Mouse (Mus musculus): ENCODE results near the gene Mast2.
A peak's percentile ranks its signal among the peaks of the same experiment; 100 is the strongest.

Mast2 gene

DNA sequence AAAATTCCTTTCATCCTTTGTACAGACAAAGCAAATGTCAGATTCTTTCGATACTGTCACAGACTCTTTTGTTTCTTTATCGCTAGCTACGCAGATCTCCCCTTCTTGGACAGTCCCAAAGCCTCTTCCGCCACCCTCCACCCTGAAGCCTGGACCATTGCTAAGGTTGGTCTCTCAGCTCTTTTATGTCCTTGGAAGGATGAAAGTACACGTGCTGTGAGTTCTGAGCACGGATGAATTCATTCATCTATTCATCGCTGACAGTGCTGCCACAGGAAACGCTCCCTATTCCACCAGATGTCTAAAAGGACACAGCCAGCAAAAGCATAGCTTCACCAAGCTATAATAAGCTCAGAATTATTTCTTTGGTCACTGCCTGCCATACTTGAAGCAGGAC lies 58.0 kb downstream of the Mast2 start:
- peak; percentile 6 to 35 for DNase-seq

DNA sequence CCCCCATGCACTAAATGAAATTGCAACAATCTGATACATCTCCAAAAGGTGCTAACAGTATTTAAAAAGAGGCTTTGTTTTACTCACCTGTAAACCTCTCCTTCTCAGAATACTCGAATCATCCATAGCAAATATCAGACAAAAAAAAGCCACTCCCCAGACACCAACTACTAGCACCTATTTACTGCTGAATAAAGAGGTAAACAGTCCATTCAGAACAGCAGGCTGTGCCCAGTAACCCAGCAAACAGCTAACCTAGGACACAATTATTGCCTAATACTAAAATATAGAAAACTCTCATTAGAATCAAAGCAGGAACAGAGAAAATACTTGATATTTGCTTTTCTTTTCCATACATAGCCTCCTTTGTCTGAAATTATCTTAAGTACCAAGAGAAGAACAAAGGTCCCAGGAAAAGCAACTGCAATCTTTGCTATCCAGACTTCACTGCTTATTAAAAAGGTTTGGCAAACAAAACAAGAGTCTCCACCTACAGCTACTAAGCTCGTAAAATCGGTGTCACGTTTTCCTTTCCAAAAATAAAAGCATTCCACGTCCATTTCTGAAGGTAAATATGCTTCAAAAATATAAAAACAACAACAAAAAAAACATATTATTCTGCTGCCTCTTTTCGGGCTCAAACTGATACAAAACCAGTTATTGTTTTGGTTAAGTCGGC lies 58.6 kb downstream of the Mast2 start:
- no peak for DNase-seq

DNA sequence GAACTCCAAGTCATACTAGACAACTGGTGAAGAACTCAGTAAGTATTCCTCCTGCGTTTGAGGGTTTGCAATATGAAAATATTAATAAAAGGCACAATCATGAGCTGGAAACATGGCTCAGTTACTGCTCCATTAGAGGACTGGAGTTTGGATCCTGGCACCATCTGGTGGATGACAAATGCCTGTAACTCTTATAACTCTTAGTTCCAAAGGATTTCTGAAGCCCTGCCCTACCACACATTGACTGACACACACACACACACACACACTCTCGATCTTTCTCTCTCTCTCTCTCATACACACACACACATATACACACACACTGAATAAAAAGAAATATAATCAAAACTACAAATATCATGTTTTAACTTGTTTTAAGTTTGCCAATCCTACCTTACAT lies 60.1 kb downstream of the Mast2 start:
- no peak for DNase-seq

DNA sequence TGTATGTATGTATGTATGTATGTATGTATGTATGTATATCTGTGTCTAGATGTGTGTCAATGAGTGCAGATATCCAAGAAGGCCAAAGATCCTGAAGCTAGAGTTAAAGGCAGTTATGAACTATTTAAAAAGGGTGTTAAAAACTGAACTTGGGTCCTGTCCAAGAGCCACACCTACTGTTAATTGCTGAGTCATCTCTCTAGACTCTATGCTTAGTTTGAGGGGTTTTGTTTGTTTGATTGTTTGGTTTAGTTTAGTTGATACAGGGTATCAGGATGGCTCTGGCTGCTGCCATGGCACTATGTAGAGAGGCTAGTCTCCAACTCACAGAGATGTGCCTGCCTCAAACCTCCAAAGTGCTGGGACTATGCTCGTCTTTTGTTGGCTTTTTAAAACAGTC lies 61.3 kb downstream of the Mast2 start:
- DNase-seq = no peak

DNA sequence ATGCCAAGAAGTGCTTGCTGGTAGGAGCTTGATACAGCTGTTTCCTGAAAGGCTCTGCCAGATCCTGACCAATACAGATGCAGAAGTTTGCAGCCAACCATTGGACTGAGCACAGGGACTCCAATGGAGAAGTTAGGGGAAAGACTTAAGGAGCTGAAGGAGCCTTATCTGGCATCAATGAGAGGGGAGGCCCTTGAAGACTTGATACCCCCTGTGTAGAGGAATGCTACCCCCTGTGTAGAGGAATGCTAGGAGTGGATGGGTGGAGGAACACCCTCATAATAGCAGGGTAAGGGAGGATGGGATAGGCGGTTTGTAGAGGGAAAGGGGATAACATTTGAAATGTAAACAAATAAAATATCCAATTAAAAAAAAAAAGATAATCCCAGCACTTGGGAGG lies 65.9 kb downstream of the Mast2 start:
- DNase-seq = no peak

DNA sequence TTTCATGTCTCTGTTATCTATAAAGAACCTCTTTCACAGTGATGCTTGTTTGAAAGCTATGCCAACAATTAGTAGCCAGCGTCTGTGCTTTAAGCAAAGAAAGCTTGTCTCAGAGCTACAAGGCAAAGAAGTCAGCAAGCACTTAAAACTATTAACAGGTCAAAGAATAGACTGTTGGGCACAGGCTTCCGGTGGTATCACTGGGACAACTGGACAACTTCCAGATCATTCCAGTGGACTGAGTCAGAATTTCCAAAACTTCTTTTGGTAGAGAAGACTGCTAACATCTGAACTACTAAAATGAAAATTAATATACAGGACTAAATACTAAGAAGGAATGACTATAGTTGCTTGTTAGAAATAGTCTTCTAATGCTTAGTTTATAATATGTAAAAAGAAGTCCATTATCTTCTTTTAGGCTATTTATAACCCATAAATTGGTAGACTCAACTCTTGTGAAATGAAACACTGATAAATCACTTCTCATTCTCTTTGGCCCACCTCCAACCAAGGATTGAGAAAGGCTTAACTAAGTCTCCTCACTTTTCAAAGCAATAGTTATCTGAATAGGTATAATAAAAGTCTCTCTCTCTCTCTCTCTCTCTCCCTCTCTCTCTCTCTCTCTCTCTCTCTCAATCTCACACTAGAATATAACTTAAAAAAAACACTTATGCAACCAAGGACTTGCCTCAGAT lies 85.9 kb downstream of the Mast2 start:
- DNase-seq = no peak

DNA sequence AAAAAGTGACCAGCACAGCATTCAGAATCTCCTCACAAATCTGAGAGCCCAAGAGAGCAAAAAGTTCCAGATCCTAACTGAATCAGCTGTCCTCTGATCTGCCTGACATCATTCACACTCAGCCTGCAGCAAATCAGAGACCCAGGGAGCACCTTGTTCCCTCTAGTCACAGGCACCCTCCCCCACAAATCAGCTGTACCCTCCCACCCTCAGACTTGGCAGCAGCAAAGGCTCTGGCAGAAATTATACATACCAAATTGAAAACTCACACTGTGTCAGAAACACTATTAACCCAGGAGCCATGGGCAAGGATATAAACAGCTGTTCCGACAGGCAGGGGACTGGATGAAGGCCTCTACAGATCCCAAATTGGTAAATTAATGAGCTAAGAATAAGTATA lies 92.3 kb downstream of the Mast2 start:
- DNase-seq = no peak

DNA sequence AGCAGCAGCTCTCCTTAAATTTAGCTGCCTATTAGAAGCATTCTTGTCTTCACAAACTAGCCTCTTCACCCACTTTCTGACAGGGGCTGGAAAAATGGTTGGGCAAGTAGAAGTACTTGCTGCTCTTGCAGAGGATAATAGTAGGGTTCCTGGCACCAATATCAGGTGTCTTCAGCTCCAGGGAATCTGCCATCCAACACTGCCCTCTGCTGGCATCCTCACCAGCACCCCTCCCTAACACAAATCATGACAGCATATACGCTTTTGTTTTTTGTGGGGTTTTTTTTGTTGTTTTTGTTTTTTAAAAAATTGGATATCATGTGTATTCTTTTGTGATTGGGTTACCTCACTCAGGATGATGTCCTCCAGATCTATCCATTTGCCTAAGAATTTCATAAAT lies 105.9 kb downstream of the Mast2 start:
- no peak for DNase-seq

DNA sequence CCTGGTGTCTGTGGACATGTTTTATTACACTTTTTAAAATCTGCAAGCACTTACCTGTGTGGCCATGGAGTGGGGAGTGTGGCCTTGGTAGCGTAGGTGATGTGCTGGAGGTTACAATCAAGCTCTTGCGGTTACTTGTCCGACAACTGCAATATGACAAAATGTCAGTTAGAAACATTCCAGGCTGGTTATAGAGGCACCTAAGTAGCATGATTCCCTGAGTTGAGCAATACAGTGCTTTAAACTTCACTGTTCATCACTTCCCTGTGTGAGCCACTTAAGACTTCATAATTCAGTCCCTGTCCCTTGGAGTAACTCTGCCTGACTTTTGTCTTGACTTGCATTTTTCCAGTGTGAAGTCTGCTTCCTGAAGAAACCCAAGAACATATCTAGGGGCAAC lies 111.1 kb downstream of the Mast2 start:
- no peak for DNase-seq

DNA sequence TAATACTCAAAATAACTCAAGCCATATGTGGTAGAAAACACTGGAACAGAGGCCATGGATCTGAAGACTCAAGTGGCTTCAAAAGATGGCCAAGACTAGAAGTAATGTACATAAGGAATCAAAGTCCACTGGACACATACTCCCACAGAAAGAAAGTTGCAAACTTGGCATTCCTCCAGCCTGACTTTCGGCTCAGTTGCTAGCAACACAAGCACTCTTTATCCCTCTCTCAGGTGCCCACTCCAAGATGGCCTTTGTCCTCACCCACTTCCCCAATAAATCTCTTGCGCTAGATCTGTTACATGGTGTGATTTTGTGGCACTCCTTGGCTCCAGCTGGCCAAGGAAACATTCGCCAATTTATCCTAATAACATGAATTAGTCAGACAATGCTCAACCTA lies 111.5 kb downstream of the Mast2 start:
- no peak for DNase-seq

DNA sequence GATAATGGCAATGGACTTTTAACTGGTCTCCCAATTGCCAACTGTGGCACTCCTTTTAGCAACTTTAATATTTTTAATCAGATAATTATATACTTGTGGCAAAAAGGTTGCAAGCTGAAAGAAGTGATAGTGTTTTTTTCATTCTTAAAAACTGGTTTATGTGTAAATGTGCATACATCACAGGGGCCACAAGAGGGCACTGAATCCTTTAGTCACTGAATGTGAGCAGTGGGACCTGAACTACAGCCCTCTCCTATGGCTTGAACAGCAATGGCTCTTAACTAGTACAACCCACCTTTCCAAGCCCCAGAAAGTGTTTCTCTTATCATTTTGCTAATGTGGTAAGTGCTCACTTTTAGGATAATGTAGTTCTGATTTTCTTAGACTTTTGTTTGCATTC lies 121.9 kb downstream of the Mast2 start:
- DNase-seq = peak; percentile 57 to 70

DNA sequence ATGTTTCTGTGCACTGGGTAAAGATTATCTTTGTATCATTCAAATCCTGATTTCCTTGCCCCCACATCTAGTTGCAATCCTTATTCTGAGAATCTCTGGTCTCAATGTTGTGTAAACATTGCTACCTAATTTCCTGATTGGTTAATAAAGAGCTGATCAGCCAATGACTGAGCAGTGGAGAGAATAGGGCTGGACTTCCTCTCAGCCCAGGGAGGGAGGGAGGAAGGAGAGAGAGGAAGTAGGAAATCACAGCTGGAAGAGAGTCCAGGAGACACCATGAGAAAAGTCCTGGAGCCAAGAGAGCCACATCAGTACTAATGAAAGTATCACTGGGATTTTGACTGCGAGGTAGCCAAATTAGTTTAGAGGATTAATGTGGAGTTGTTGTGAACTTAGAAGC lies 127.7 kb downstream of the Mast2 start:
- DNase-seq = no peak

DNA sequence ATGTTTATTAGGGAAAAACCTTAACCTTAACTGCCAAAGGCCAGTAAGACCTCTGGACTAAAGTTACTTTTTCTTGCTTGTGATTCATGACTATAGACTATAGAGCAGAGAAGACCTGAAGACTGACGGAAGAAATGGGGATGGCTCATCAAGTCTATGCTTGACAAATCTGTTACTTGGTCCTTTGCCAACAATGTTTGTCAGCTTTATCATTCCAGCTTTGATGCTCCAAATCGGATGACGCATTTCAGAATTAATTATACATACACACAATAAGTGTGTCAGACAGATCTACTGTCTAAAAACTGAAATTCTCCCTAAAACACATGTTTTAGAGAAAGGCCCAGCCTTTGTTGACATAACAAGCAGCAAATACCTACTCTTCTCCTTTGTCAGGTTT lies 134.7 kb downstream of the Mast2 start:
- no peak for DNase-seq

DNA sequence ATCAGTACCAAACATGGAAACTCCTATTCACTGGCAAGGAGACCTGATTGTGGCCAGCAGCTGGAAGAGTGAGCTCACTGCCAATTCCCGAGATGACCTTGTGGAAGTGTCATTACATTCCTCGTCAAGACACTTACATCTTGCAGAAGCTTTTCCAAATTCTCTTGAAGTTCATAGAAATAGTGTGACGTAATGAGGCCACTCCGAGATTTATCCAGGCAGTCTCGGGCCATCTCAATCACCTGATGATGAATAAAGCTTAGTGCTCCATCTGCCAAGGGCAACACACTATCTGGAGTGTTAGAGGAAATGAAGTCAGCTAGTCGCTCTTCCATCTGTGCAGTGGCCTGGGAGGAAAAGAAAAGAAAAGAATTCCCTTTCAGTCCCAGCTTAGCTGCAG lies 141.9 kb downstream of the Mast2 start:
- DNase-seq = no peak

DNA sequence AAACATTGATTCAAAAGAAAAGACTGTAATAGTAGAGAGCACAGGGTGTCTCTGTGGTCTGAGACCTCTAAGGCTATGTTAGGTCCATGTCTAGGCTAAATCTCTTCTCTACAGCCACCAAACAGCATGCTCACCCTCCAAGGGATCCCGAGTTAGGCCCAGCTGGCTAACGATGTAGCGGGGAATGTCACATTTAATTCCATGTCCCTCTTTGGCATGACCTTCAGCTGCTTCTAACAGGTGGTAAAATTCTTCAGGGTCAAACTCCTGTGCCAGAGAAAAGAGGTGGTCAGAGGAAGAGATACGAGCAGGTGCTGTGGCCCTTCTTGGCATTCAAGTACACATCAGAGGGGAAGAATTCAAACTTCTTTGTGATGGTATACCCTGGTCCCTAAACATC lies 146.4 kb downstream of the Mast2 start:
- DNase-seq = no peak

DNA sequence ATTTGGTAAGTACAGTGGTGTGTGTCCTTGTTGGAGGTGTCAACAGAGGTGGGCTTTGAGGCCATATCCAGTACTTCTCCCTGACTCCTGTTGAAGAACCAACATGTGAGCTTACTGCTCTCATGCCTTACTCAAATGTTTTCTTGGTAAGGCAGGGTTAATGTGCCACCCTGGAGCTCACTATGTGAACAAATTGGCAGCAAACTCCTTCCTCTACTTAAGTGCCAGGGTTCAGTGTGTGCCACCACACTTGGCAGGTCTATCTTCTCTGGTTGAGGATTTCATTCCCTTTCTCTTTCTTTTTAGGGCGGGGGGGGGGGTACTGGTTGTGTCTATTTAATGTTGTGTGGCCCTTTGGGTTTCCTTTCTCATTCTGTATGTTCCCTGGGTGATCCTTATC lies 159.4 kb downstream of the Mast2 start:
- DNase-seq = no peak

DNA sequence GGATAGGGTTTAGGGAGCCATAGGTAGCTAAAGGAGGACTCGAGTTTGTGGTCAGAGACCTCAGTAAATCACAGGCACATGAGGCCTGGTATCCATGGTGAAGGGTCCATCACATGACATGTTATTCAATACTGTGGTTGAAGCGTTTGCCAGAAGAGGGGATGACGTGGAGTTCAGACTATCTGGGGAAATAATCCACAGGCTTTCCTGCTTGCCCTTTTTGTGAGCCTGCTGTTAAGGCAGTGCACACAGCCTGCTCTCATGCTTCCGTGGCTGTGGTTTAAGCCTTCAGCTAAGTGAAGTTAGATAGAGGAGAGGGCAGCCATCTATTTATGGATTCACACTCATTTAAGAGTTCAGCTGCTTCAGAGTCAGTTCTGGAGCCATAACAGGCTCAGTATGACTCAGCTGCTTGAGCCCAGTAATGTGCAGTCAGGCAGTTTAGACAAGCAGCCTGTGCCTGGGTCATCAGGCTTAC lies 163.1 kb downstream of the Mast2 start:
- DNase-seq = no peak

DNA sequence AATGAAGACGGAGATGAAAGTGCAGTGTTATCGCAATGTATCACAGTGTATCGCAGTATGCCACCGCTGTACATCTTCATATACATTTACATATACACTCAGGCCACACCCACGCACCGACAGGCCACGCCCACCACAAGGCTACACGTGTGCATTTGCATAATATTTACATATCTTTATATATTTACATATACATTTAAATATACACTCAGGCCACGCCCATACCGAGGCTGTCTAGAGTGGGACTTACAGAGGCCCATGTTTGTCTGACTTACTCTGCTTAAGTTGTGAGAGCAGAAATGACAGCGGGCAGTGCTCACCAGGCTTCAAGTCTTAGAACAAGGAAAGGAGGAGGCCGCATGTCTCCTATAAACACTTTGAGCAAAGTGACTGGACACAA lies 170.7 kb downstream of the Mast2 start:
- DNase-seq = no peak

DNA sequence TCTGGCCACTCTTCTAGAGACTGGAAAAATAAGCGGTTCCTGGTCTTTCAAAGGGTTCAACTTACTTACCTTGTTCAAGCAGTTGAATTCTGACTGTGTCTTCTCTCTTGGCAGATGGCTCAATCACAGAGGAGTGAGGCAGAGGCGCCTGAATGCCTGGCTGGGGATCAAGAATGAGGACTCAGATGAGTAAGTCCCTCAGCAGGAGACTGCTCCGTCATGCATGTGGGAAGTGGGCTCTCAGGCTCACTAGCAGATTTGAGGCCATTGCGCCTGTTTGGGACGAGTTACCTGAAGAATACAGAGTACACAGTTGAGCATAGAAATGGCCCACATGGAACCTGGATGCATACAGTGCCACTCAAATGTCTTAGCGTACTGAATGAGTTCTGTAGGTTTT lies 172.4 kb downstream of the Mast2 start:
- peak; percentile 64 to 74 for DNase-seq

DNA sequence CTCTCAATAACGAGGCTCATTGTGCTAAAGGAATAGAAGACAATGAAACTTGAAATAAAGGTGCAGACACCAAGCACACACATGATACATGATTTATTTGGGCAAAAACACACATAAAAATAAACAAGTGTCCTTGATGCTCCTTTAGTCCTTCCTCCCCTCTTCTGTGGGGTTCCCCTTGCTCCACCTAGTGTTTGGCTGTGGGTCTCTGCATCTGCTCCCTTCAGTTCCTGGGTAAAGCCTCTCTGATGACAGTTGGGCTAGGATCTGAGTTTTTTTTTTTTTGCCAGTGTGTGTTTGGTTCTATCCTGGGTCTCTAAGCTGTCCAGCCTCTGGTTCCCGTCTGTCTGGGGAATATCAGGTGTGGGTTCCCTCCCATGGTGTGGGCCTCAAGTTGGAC lies 181.8 kb downstream of the Mast2 start:
- peak in 1 of 2 experiments; percentile 33 for DNase-seq

DNA sequence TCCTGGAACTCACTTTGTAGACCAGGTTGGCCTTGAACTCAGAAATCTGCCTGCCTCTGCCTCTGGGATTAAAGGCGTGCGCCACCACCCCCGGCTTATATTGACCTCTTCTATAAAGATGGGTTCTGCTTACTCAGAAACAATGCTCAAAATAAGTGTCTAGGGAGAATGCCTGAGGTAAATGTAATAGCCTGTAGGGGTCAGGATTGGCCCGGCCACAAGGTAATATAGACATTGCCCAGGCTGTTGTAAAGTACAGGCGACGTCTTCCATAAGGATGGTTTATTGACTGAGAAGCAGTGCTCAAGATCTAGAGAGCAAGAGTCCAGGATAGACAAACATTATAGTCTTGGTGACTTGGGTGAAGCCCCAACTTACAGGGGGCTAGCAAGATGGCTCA lies 195.8 kb downstream of the Mast2 start:
- no peak for DNase-seq
